Comparison of ENCODE assay signal across 8 mouse cellular contexts in genomic region chr10:22731272-22732093, GRCm38 (mm10). TPM values are rescaled to one million over a fixed set of nuclear protein-coding genes. Genes with fewer than 3 reads are reported as not detected.
DNase-seq lines count a peak whose midpoint lies in the region; ATAC-seq lines count a peak whose summit lies in the region.

Tbpl1 (minus strand) TSS chr10:22731938.

- H3K9ac ChIP-seq in embryonic facial prominence, embryonic 12.5 days, result peak within 1 kb of the TSS; percentile 87
- H3K9ac ChIP-seq in limb, embryonic 11.5 days (ENCODE audit: low read length), result peak within 1 kb of the TSS; percentile 96
- H3K9ac ChIP-seq in midbrain, embryonic 14.5 days (replicated peaks; ENCODE audit: low read length), result peak within 1 kb of the TSS; percentile 98

- peaks cover 23% of the 10 kb centered on the region for H3K4me1 ChIP-seq in embryonic facial prominence, embryonic 12.5 days
- H3K4me1 ChIP-seq in limb, embryonic 11.5 days (ENCODE audit: control insufficient read depth, insufficient read depth, low read length), result peaks cover 7% of the 10 kb centered on the region
- H3K4me1 ChIP-seq in midbrain, embryonic 14.5 days (ENCODE audit: control insufficient read depth, insufficient read depth, low read length), result peaks cover 36% of the 10 kb centered on the region

- peak within 1 kb of the TSS; percentile 84 for H3K27ac ChIP-seq in embryonic facial prominence, embryonic 12.5 days
- peak within 1 kb of the TSS; percentile 77 for H3K27ac ChIP-seq in limb, embryonic 11.5 days (replicated peaks; ENCODE audit: low read depth, low read length)
- H3K27ac ChIP-seq in midbrain, embryonic 14.5 days (replicated peaks; ENCODE audit: low read depth, low read length), result peak within 1 kb of the TSS; percentile 97

- WGBS in embryonic facial prominence, embryonic 12.5 days, result under 1% methylated on average over 77 of the region's 77 CpGs
- WGBS in limb, embryonic 11.5 days, result under 1% methylated on average over 77 of the region's 77 CpGs
- WGBS in midbrain, embryonic 14.5 days, result under 1% methylated on average over 71 of the region's 77 CpGs

- peak within 1 kb of the TSS; percentile 90 for H3K4me2 ChIP-seq in embryonic facial prominence, embryonic 12.5 days (replicated peaks)
- H3K4me2 ChIP-seq in limb, embryonic 11.5 days (ENCODE audit: low read depth, severe bottlenecking), result peak within 1 kb of the TSS; percentile 89
- H3K4me2 ChIP-seq in midbrain, embryonic 14.5 days (ENCODE audit: low read length), result peak within 1 kb of the TSS; percentile 93

- DNase-seq in 3134 (ENCODE audit: extremely low read depth, insufficient read length, low spot score), result peak; percentile 93
- peak; percentile 94 for DNase-seq in adrenal gland, postnatal 25 days
- peak; percentile 100 for DNase-seq in heart, adult 11 months
- DNase-seq in kidney, adult 18-20 months, result peak; percentile 94
- peak; percentile 94 for DNase-seq in limb, embryonic 11.5 days (ENCODE audit: low spot score)
- peak; percentile 98 for DNase-seq in midbrain, embryonic 14.5 days
- peak; percentile 89 to 96 for DNase-seq in spleen, postnatal 10 days (ENCODE audit: low spot score in 2 of 2)

- peak; percentile 98 for ATAC-seq in embryonic facial prominence, embryonic 12.5 days (ENCODE audit: insufficient number of reproducible peaks, insufficient read depth, low FRiP score, low TSS enrichment)
- peak; percentile 98 for ATAC-seq in limb, embryonic 11.5 days (ENCODE audit: insufficient number of reproducible peaks, low FRiP score, low TSS enrichment, low read depth)
- peak; percentile 99 for ATAC-seq in midbrain, embryonic 14.5 days (ENCODE audit: low FRiP score, low TSS enrichment)

- no peaks in the 10 kb centered on the region for H3K36me3 ChIP-seq in embryonic facial prominence, embryonic 12.5 days
- no peaks in the 10 kb centered on the region for H3K36me3 ChIP-seq in limb, embryonic 11.5 days (ENCODE audit: control insufficient read depth, insufficient read depth, low read length)
- no peaks in the 10 kb centered on the region for H3K36me3 ChIP-seq in midbrain, embryonic 14.5 days (ENCODE audit: control insufficient read depth, insufficient read depth, low read length)

- H3K4me3 ChIP-seq in embryonic facial prominence, embryonic 12.5 days, result peak within 1 kb of the TSS; percentile 92
- peak within 1 kb of the TSS; percentile 95 for H3K4me3 ChIP-seq in limb, embryonic 11.5 days (ENCODE audit: low read depth, low read length)
- H3K4me3 ChIP-seq in midbrain, embryonic 14.5 days (replicated peaks; ENCODE audit: low read depth, low read length), result peak within 1 kb of the TSS; percentile 99

- H3K27me3 ChIP-seq in embryonic facial prominence, embryonic 12.5 days, result no peaks in the 10 kb centered on the region
- no peaks in the 10 kb centered on the region for H3K27me3 ChIP-seq in limb, embryonic 11.5 days (ENCODE audit: control insufficient read depth, insufficient read depth, low read length)
- H3K27me3 ChIP-seq in midbrain, embryonic 14.5 days (ENCODE audit: control insufficient read depth, insufficient read depth, low read length), result no peaks in the 10 kb centered on the region

- H3K9me3 ChIP-seq in embryonic facial prominence, embryonic 12.5 days, result no peaks in the 10 kb centered on the region
- H3K9me3 ChIP-seq in limb, embryonic 11.5 days (ENCODE audit: control insufficient read depth, low read length), result no peaks in the 10 kb centered on the region
- H3K9me3 ChIP-seq in midbrain, embryonic 14.5 days (ENCODE audit: control insufficient read depth, low read length), result no peaks in the 10 kb centered on the region

RNA-seq across cellular contexts. Expression of gene Tbpl1, which starts in this region (rescaled TPM):
- 30.8 and 42.0 TPM in 2 replicates for total RNA-seq in adrenal gland, postnatal 25 days (2021)
- polyA plus RNA-seq in embryonic facial prominence, embryonic 12.5 days (2016; fragmentation: Nextera tagmentation; extraction: Ambion mirVana), result 77.4 and 82.2 TPM in 2 replicates
- polyA plus RNA-seq in limb, embryonic 11.5 days (2014; fragmentation: Nextera tagmentation; extraction: Ambion mirVana), result 88.7 and 91.3 TPM in 2 replicates
- polyA plus RNA-seq in midbrain, embryonic 14.5 days (2014; fragmentation: Nextera tagmentation; extraction: Ambion mirVana), result 97.8 and 115 TPM in 2 replicates

Comparison
In these comparisons a context has a peak if more than half of its experiments do, and no peak if none do; other contexts are left out.
1. Peak in every context shown above with its lines: DNase-seq, ATAC-seq, H3K4me3 ChIP-seq and H3K27ac ChIP-seq.